Mouse (Mus musculus) bone marrow macrophage, adult 2 months (primary cell): ENCODE data around the gene Krt88. TPM values are rescaled to one million over a fixed set of nuclear protein-coding genes. Genes with fewer than 3 reads are reported as not detected.

Source experiments
- H3K27ac ChIP-seq: 2 replicates; pipeline ENCODE4 v1.5.1; 2012; ENCODE audit warnings: low read depth, low read length; ENCODE audit not compliant: insufficient read depth
- H3K4me1 ChIP-seq: 2 replicates; pipeline ENCODE4 v1.6.1; 2012; ENCODE audit warnings: low read length; ENCODE audit not compliant: control insufficient read depth, insufficient read depth
- H3K4me3 ChIP-seq: 2 replicates; pipeline ENCODE4 v1.5.1; 2012; ENCODE audit warnings: mild to moderate bottlenecking, low read length, moderate library complexity; ENCODE audit not compliant: insufficient read depth
- CTCF ChIP-seq: IDR thresholded peaks from 2 replicates; pipeline ENCODE4 v1.5.1; 2012; ENCODE audit warnings: low read depth, mild to moderate bottlenecking, low read length, moderate library complexity
- POLR2A ChIP-seq: IDR thresholded peaks from 2 replicates; pipeline ENCODE4 v1.6.1; 2012; ENCODE audit warnings: mild to moderate bottlenecking, low read depth, low read length, borderline replicate concordance
- polyA plus RNA-seq: library from polyadenylated mRNA; stranded (reverse); fragments of >200 nt; gene quantifications from 2 replicates; pipeline ENCODE4 v1.2.4, GENCODE M21; 2012; ENCODE audit not compliant: missing spikeins, insufficient read depth, insufficient read length

The Krt88 gene
- polyA plus RNA-seq, 1 experiment: not detected

DNA sequence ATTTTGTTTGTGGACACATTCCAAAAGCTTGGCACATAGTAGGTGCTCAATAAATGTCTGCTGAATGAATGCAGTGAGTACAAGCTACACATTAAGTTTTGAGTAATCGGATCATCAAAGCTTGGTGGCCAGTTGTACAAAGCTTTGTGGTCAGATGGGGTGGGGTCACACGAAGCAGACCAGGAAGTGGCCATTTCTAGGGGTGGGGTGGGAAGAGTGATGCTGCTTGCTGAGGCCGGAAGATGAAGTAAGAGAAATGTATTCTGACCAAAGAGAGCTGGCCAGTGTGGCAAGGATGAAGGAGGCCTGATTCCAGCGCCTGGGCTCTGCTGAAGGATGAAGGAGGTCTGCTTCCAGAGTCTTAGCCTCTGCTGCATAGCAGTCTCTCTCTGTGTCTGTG lies 21.5 kb downstream of the Krt88 start:
- TF ChIP-seq CTCF (no peak), POLR2A (no peak)
- Histone ChIP-seq H3K4me3 (no peak overlapping the region), H3K4me1 (no peaks in the 10 kb centered on the region), H3K27ac (no peak overlapping the region)

DNA sequence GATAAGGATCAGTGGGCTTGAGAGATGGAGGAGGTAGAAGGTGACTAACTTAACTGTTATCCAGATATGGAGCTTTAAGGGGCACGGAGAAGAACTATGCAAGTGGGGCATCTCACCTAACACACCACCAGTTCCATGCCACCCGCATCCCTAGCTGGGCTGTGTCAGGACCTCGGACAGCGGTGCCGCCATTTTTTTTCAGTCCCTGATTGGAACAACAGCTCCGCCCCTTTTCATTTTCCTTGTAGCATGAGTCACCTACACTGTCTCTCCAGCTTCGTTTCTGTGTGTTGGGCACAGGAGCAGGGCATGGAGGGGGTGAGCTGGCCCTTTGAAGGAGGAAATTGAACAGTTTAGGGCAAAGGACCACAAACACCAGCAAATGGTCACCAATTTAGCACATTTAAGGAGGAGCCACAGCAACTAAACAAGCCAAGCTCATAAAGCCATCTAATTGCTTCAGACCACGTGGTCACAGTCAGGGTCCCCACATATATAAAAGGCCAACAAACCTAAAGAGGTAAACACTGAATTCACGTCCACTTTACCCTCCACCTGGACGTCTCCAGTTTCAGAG lies 25.5 kb downstream of the Krt88 start, which contains the start of gene Krt86:
TSS of gene Krt86 (plus strand) at position 527 of the 577 bp plus-strand sequence.
- no peak for TF ChIP-seq CTCF
- TF ChIP-seq POLR2A: no peak
- Histone ChIP-seq H3K4me1 (no peaks in the 10 kb centered on the region), H3K27ac (no peak within 1 kb of the TSS), H3K4me3 (no peak within 1 kb of the TSS)

DNA sequence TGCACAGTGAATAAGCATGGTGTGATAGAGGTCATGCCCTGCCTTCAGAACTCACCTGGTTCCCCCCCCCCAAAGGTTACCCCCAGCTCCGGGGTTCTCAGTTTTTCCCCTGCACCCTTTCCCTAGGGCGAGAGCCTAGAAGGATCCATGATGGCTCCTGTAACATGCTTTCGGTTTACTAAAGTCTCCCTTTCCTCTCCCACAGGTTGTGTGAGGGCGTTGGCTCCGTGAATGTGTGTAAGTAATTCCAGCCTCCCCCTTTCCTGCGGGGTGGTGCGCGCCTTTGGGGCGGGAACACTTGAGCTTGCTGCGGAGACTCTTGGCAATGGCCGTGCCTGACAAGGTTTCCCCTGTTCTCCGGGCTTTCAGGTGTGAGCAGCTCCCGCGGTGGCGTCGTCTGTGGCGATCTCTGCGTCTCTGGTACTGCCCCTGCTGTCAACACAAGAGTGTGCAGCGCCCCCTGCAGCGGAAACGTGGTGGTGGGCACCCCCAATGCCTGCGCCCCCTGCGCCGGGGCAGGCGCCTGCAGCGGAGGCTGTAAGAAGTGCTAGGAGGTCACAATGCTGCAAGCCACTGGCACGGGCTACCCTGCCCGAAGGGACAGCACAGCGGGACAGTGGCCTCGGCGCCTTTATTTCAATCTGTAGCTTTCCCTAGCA lies 31.6 kb downstream of the Krt88 start:
- H3K27ac ChIP-seq: no peak overlapping the region
- TF ChIP-seq CTCF (no peak), POLR2A (no peak)
- H3K4me3 ChIP-seq: no peak overlapping the region
- no peaks in the 10 kb centered on the region for H3K4me1 ChIP-seq

DNA sequence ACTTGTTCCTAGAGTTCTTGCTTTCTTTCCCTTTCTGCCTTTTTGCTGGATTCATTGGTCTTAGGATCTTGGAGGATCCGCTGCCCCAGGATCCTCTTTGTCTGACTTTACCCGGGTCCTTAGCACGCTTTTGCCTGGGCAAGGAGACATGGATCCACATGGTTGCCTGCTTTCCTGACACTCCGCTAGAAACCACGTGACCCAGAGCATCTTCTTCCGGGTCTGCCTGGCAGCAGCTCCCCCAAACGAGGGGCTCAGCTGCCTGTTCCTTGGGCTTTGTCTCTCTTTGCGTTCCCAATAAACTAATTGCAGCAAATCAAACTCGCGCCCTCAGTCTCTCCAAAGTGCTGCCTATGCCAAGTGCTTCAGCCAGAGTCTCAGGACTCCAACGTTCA lies 32.1 kb downstream of the Krt88 start:
- Histone ChIP-seq H3K4me3 (no peak overlapping the region), H3K4me1 (no peaks in the 10 kb centered on the region)
- TF ChIP-seq CTCF (no peak), POLR2A (no peak)

DNA sequence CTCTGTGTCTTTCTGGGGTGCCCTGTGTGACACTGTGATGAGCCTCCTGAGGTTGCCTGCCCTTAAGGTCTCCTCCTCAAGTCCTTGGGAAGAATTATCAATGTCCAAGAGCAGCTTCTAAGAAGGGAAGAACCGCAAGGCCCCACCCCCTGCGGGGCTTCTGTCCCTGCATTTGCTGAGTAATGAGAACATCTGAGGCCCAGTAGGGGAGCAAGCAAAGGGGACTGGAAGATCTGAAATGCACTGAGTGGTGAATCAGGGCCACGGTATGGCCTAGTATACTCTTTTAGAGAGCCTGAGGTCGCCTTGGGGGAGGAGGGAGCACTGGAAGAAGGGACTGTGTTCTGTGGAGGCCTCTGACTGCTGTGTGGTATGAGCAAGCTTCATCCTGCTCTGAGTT lies 34.5 kb downstream of the Krt88 start:
- H3K4me1 ChIP-seq: no peaks in the 10 kb centered on the region; the same call in 1 of the 2 replicates
- H3K27ac ChIP-seq: no peak overlapping the region
- TF ChIP-seq CTCF (no peak), POLR2A (no peak)
- no peak overlapping the region for H3K4me3 ChIP-seq

More for the DNA sequence above, 32.1 kb downstream of the Krt88 start:
- H3K27ac ChIP-seq: no peak overlapping the region

DNA sequence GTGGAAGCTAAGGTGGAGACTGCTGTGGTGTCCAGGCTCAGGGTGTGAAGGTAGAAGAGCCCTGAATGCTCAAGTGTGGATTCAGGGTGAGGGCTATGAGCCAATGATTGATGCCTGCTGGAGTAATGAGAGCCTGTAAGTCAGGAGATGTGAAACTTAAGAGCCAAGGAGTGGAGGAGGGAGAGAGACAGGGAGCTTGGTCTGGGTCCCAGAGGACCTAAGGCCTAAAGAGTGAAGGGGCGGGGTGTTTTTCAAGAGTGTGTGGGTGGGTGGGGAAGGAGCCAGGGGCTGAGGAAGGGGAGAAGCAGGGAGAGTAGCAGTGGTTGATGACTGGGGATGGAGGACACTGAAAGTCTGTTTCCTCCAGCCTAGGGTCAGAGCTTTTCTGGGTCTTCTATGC lies 36.1 kb downstream of the Krt88 start:
- H3K4me3 ChIP-seq: no peak overlapping the region

DNA sequence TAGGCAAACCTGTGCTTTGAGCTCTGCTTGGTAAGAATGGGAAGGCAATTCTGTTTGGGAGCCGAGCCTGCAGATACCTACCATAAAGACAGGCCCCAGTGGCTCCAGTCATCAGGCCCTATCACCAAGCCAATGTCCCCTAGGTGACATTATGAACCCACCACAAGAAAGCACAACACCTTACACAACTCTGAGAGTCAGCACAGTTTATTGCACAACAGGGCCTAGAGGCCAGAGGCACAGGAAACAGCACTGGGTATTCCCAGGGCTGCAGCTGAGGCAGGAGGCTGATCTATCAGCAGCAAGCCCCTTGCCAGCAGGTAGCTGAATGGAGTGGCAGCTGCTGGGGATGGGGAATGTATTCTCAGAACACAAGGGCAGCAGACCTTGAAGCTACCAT lies 37.4 kb downstream of the Krt88 start:
- Histone ChIP-seq H3K4me1 (no peaks in the 10 kb centered on the region; the same call in 1 of the 2 replicates), H3K4me3 (no peak overlapping the region), H3K27ac (no peak overlapping the region)
- TF ChIP-seq CTCF (no peak), POLR2A (no peak)

More for the DNA sequence above, 36.1 kb downstream of the Krt88 start:
- no peaks in the 10 kb centered on the region; the same call in 1 of the 2 replicates for H3K4me1 ChIP-seq
- H3K27ac ChIP-seq: no peak overlapping the region
- no peak for TF ChIP-seq POLR2A
- TF ChIP-seq CTCF: no peak

DNA sequence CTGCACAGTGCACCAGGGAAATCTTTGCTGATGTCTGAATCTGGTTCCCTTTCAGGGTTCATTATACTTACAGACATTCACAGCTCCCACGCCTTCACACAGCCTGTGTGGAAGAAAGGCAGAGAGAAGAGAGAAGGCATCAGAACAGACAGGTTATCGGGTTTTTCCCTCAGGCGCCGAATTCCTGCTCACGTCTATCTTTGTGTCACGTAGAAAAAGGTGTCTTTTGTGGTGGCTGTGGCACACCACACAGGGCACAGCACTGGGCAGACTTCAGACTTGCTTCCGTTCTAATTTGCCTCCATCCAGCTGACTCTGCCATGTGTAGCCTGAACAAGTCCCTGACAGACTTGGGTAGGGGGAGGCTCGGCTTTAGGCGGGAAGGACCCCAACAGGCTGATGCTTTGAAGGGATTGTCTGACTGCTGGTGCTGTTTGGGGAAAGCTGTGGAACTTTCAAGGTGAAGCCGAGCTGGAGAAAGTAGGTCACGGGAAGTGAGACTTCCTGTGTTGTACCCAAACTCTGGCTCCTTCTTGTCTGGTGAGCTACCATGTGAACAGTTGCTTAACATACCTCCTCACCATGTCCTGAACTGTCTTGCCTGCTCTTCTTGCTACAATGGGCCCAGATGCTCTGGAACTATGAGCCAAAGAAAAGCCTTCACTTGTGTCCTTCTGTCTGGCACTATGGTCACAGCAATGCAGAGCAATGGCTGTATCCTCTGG lies 38.5 kb downstream of the Krt88 start:
- no peak overlapping the region for H3K27ac ChIP-seq
- H3K4me3 ChIP-seq: no peak overlapping the region
- H3K4me1 ChIP-seq: no peaks in the 10 kb centered on the region; the same call in 1 of the 2 replicates
- TF ChIP-seq POLR2A (no peak), CTCF (no peak)

DNA sequence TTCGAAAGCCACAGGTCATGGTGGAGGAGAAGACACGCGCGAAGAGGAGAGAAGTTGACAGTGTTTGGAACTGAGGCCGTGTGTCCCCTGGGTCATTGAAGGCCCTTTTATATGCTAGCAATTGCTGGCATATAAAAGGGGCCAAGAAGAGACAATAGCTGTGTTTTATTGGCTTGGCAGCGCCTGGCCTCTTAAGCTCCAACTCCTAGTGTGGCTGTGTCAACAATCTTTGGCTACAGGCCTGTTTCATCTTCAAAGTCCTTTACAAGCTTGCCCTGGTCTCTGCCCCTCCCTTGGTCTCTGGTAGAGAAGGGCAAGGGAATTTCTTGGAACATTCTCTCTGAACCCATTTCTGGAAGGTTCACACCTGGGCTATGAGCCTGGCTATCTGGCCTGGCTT lies 43.9 kb downstream of the Krt88 start, which contains the start of gene Krt83:
TSS of gene Krt83 (minus strand) at position 82 of the 400 bp plus-strand sequence.
- TF ChIP-seq CTCF: no peak
- no peak for TF ChIP-seq POLR2A
- Histone ChIP-seq H3K4me1 (no peaks in the 10 kb centered on the region), H3K4me3 (no peak within 1 kb of the TSS), H3K27ac (no peak within 1 kb of the TSS)

DNA sequence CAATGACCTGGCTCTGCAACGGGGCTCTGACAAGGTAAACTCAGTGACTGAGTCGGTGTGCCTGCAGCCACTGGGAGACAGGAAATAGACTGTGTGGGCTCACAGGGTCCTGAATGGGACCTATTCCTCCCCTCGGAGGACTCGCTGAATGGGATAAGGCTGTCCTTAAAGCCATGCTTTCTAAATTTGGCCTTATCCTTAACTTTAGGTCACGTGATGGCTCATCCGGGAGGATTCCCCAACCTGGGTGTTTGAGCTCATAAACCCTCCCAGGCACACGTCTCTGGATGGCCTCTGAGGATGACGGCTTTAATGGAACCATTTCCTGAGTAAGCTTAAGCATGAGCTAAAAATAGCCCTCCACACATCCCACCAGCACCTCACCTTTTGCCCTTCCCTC lies 45.2 kb downstream of the Krt88 start:
- Histone ChIP-seq H3K4me1 (no peaks in the 10 kb centered on the region), H3K4me3 (no peak overlapping the region), H3K27ac (no peak overlapping the region)
- TF ChIP-seq POLR2A (no peak), CTCF (no peak)
